Mouse (Mus musculus): Measurements from ENCODE around the gene Camta1.

The Camta1 gene

GRCm38 (mm10) chr4:151306890-151307289, 554.8 kb downstream of the Camta1 start:
- DNase-seq: no peak

- DNase-seq: no peak
Observed at GRCm38 (mm10) chr4:151306311-151306765, 555.3 kb downstream of the Camta1 start.

GRCm38 (mm10) chr4:151305761-151306160, 555.9 kb downstream of the Camta1 start:
- DNase-seq: no peak

- no peak for DNase-seq
Observed at GRCm38 (mm10) chr4:151303931-151304330, 557.7 kb downstream of the Camta1 start.

GRCm38 (mm10) chr4:151303436-151303835, 558.2 kb downstream of the Camta1 start:
- DNase-seq: no peak

- peak in 1 of 2 experiments; percentile 8 for DNase-seq
Observed at GRCm38 (mm10) chr4:151302195-151303126, 559.2 kb downstream of the Camta1 start.

GRCm38 (mm10) chr4:151301337-151301736, 560.3 kb downstream of the Camta1 start:
- no peak for DNase-seq

- DNase-seq: no peak
Observed at GRCm38 (mm10) chr4:151300706-151301105, 561.0 kb downstream of the Camta1 start.

- DNase-seq: no peak
Observed at GRCm38 (mm10) chr4:151295515-151296203, 566.0 kb downstream of the Camta1 start.

- DNase-seq: no peak
Observed at GRCm38 (mm10) chr4:151288893-151289585, 572.6 kb downstream of the Camta1 start.

- no peak for DNase-seq
Observed at GRCm38 (mm10) chr4:151285905-151286445, 575.7 kb downstream of the Camta1 start.

- DNase-seq: no peak
Observed at GRCm38 (mm10) chr4:151285432-151285831, 576.2 kb downstream of the Camta1 start.

GRCm38 (mm10) chr4:151283092-151283741, 578.5 kb downstream of the Camta1 start:
- DNase-seq: peak; percentile 19 to 26

- no peak for DNase-seq
Observed at GRCm38 (mm10) chr4:151282103-151282502, 579.6 kb downstream of the Camta1 start.

GRCm38 (mm10) chr4:151275292-151275691, 586.4 kb downstream of the Camta1 start:
- DNase-seq: no peak

- no peak for DNase-seq
Observed at GRCm38 (mm10) chr4:151263786-151264414, 597.8 kb downstream of the Camta1 start.

GRCm38 (mm10) chr4:151263052-151263451, 598.6 kb downstream of the Camta1 start:
- no peak for DNase-seq

- no peak for DNase-seq
Observed at GRCm38 (mm10) chr4:151256622-151257021, 605.1 kb downstream of the Camta1 start.

- DNase-seq: no peak
Observed at GRCm38 (mm10) chr4:151250824-151251223, 610.9 kb downstream of the Camta1 start.

GRCm38 (mm10) chr4:151245068-151245797, 616.4 kb downstream of the Camta1 start:
- no peak for DNase-seq

GRCm38 (mm10) chr4:151243445-151243844, 618.2 kb downstream of the Camta1 start:
- no peak for DNase-seq

All from thymus, postnatal 36 days (tissue).